Mouse (Mus musculus): ENCODE results near the gene Ppm1b. TPM values are rescaled to one million over a fixed set of nuclear protein-coding genes. Genes with fewer than 3 reads are reported as not detected.

The Ppm1b gene
- polyA plus RNA-seq, 1 experiment: 14.4 TPM

DNA sequence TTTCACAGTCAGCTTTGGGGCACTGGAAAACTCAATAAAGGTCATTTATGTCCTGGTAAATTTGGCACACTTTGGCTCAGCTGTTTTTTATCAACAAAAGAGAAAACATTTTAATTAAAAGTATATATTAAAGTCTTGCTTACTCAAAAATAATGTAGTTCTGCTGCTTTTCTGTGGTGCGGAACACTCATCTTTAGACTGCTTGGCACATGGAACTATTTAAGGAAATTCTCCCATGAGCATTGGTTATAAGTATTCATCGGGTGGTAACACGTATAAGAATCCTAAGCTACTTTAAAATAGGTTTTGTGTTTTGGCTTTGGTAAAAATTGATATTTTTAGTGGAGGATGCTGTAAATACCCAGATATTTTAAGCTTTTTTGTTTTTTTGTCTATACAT is 58.1 kb downstream of the Ppm1b start:
- Histone ChIP-seq H3K4me1 (peaks cover 33% of the 10 kb centered on the region), H3K9me3 (no peaks in the 10 kb centered on the region), H3K27me3 (replicated peaks) (no peaks in the 10 kb centered on the region), H3K36me3 (replicated peaks; ENCODE audit: low read length) (peaks cover 51% of the 10 kb centered on the region), H3K4me3 (replicated peaks) (no peak overlapping the region)
- TF ChIP-seq FLI1 (IDR thresholded peaks at IDR 0.05; ENCODE audit: low read length) (no peak), GATA1 (IDR thresholded peaks at IDR 0.05; ENCODE audit: borderline replicate concordance, low read length) (no peak)

DNA sequence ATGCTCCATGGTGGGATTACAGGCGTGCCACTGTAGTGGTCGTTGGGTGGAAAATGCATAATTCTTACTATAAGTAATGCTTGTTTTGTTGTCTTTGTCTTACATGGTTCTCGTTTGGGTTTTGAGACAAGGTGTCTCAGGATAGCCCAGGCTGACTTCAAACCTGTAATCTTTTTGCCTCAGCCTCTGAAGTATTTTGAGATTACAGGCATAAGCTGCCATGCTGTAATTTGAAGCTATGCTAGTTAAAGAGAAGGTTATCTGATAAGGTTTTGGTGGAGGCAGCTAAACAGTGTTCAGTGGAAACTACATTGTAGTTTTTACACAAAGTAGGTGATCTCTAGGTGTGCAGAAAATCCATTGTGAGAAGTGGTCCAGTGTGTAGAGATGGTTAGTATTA is 61.8 kb downstream of the Ppm1b start:
- no peak for TF ChIP-seq FLI1 (IDR thresholded peaks at IDR 0.05; ENCODE audit: low read length)
- no peaks in the 10 kb centered on the region for H3K9me3 ChIP-seq

DNA sequence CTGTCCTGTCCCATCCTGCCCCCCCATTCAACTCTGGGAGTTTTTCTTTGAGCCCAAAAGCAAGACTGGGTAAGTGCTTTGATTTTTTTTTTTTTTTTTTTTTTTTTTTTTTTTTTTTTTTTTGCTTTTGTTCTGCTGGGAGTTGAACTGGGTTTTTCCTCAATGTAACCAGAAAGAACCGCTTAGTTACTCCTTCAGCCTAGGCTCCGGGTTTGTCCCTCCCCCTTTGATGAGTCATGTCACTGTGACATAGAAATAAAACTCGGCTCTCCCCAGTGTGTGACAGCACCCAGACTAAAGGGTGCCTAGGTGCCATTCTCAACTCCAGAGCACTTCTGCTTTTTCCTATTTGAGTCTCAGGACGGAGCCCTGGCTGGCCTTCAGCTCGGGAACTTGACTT is 62.3 kb downstream of the Ppm1b start:
- no peaks in the 10 kb centered on the region for H3K27me3 ChIP-seq (replicated peaks)
- H3K4me3 ChIP-seq (replicated peaks): peak overlapping the region; percentile 50
- peaks cover 22% of the 10 kb centered on the region for H3K36me3 ChIP-seq (replicated peaks; ENCODE audit: low read length)
- no peak for TF ChIP-seq FLI1 (IDR thresholded peaks at IDR 0.05; ENCODE audit: low read length)
- H3K4me1 ChIP-seq: peaks cover 36% of the 10 kb centered on the region
- H3K9me3 ChIP-seq: no peaks in the 10 kb centered on the region

More for the DNA sequence above, 61.8 kb downstream of the Ppm1b start:
- peaks cover 36% of the 10 kb centered on the region for H3K4me1 ChIP-seq
- peaks cover 26% of the 10 kb centered on the region for H3K36me3 ChIP-seq (replicated peaks; ENCODE audit: low read length)
- peak overlapping the region; percentile 50 for H3K4me3 ChIP-seq (replicated peaks)
- H3K27me3 ChIP-seq (replicated peaks): no peaks in the 10 kb centered on the region

GRCm38 (mm10) chr17:85020343-85020742 is 63.8 kb downstream of the Ppm1b start:
- TF ChIP-seq FLI1 (IDR thresholded peaks at IDR 0.05; ENCODE audit: low read length) (no peak), GATA1 (IDR thresholded peaks at IDR 0.05; ENCODE audit: borderline replicate concordance, low read length) (no peak)
- Histone ChIP-seq H3K4me3 (replicated peaks) (no peak overlapping the region), H3K27me3 (replicated peaks) (no peaks in the 10 kb centered on the region), H3K4me1 (peaks cover 37% of the 10 kb centered on the region), H3K36me3 (replicated peaks; ENCODE audit: low read length) (peaks cover 27% of the 10 kb centered on the region), H3K9me3 (no peaks in the 10 kb centered on the region)

DNA sequence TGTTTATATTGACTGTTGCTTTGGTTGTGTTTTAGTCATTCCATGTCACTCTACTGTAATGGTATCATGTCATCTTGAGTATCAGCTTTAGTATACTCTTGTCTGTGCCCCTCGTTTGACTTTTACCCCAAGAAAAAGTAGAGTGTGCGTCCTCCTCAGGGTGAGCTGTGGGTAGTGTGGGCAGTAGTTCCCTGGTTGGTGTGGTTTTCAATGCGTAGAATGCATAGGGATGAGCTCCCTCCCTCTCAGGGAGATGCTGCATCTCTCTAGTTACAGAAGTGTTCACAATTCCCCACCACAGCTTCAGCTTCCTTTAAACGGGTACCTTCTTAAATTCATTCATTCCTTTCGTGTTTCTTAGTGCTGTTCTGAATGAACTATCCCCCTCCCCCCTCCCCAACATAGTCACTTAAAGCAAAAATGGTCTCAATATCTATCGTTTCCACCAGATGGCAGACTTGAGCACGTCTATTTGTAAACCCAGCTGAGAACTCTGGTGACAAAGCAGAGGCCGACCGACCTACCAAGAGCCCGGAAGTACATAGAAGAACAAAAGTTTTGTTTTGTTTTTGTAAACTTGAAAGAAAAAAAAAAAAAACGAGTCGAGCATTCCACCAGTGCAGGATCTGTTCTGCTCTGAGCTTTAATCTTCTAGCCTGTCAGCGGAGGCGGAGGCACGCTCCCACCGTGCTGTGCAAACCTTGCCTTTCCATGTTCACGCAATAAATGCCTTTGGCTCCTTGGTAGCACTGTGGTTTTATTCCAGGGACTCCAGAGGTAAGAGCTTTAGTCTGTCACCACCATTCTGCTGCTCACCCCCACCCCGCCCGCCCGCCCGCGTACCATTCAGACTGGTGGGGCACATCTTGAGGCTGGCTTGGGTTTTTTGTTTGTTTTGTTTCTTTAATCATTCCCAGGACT is 67.0 kb downstream of the Ppm1b start:
- peak overlapping the region; percentile 59 for H3K4me3 ChIP-seq (replicated peaks)
- H3K4me1 ChIP-seq: peaks cover 32% of the 10 kb centered on the region
- no peak for TF ChIP-seq FLI1 (IDR thresholded peaks at IDR 0.05; ENCODE audit: low read length)
- no peak for TF ChIP-seq GATA1 (IDR thresholded peaks at IDR 0.05; ENCODE audit: borderline replicate concordance, low read length)
- no peaks in the 10 kb centered on the region for H3K27me3 ChIP-seq (replicated peaks)
- H3K9me3 ChIP-seq: no peaks in the 10 kb centered on the region
- H3K36me3 ChIP-seq (replicated peaks; ENCODE audit: low read length): peaks cover 24% of the 10 kb centered on the region

DNA sequence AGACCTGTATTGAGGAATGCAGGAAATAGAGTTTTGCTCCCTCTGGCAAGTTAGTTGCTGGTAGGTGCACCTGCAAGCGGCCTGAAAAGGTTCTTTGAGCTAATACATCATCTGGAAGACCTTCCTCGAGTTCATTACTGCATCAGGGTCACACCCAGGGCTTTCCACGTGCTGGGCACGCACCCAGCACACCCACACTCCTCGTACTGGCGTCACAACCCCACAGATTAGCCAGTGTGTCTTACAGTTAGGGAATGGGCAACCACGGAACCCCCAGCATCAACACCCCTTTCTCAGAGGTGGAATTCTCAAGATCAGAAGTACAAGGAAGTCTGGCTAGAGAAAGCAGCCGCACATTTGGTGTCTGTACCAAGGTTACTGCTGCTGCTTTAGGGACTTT is 67.7 kb downstream of the Ppm1b start:
- Histone ChIP-seq H3K4me1 (peaks cover 32% of the 10 kb centered on the region), H3K27me3 (replicated peaks) (no peaks in the 10 kb centered on the region), H3K36me3 (replicated peaks; ENCODE audit: low read length) (peaks cover 24% of the 10 kb centered on the region), H3K4me3 (replicated peaks) (no peak overlapping the region), H3K9me3 (no peaks in the 10 kb centered on the region)
- TF ChIP-seq FLI1 (IDR thresholded peaks at IDR 0.05; ENCODE audit: low read length): no peak
- TF ChIP-seq GATA1 (IDR thresholded peaks at IDR 0.05; ENCODE audit: borderline replicate concordance, low read length): no peak

- Histone ChIP-seq H3K27me3 (replicated peaks) (no peaks in the 10 kb centered on the region), H3K4me1 (peaks cover 33% of the 10 kb centered on the region), H3K36me3 (replicated peaks; ENCODE audit: low read length) (peaks cover 21% of the 10 kb centered on the region), H3K4me3 (replicated peaks) (no peak overlapping the region), H3K9me3 (no peaks in the 10 kb centered on the region)
- TF ChIP-seq FLI1 (IDR thresholded peaks at IDR 0.05; ENCODE audit: low read length) (no peak), GATA1 (IDR thresholded peaks at IDR 0.05; ENCODE audit: borderline replicate concordance, low read length) (no peak)
These were observed 68.6 kb downstream of the Ppm1b start for GRCm38 (mm10) chr17:85025151-85025550.

- H3K27me3 ChIP-seq (replicated peaks): peaks cover 4% of the 10 kb centered on the region
- peaks cover 21% of the 10 kb centered on the region for H3K36me3 ChIP-seq (replicated peaks; ENCODE audit: low read length)
- H3K4me1 ChIP-seq: peaks cover 46% of the 10 kb centered on the region
- TF ChIP-seq GATA1 (IDR thresholded peaks at IDR 0.05; ENCODE audit: borderline replicate concordance, low read length): no peak
- no peak for TF ChIP-seq FLI1 (IDR thresholded peaks at IDR 0.05; ENCODE audit: low read length)
- H3K9me3 ChIP-seq: no peaks in the 10 kb centered on the region
- no peak overlapping the region for H3K4me3 ChIP-seq (replicated peaks)
These were observed 69.9 kb downstream of the Ppm1b start for GRCm38 (mm10) chr17:85026436-85026835.

DNA sequence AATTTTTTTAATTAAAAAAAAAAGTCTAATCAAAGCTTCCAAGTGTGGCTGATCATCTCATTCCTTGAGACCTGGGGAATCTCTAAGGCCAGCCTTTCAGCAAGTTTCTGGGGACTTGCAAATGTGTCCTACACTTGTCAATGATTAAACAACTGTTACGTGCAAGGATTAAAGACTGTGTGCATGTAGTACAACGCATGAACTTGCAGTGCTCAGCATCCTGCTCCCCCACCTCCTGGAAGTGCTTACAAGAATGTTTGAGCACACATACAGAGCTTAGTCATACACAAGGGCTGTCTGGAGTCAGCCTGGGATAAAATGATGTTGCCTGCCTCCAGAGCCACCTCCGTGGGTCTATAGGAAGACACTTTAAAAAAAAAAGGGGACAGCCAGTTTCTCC is 70.7 kb downstream of the Ppm1b start:
- peaks cover 21% of the 10 kb centered on the region for H3K36me3 ChIP-seq (replicated peaks; ENCODE audit: low read length)
- peaks cover 4% of the 10 kb centered on the region for H3K27me3 ChIP-seq (replicated peaks)
- H3K4me3 ChIP-seq (replicated peaks): no peak overlapping the region
- H3K9me3 ChIP-seq: no peaks in the 10 kb centered on the region
- H3K4me1 ChIP-seq: peaks cover 47% of the 10 kb centered on the region
- TF ChIP-seq FLI1 (IDR thresholded peaks at IDR 0.05; ENCODE audit: low read length) (no peak), GATA1 (IDR thresholded peaks at IDR 0.05; ENCODE audit: borderline replicate concordance, low read length) (no peak)

GRCm38 (mm10) chr17:85028093-85028739 is 71.7 kb downstream of the Ppm1b start, which contains the start of gene Slc3a1:
Gene Slc3a1 (plus strand): TSS chr17:85028376.
- no peak for TF ChIP-seq FLI1 (IDR thresholded peaks at IDR 0.05; ENCODE audit: low read length)
- TF ChIP-seq GATA1 (IDR thresholded peaks at IDR 0.05; ENCODE audit: borderline replicate concordance, low read length): no peak
- Histone ChIP-seq H3K36me3 (replicated peaks; ENCODE audit: low read length) (peaks cover 18% of the 10 kb centered on the region), H3K4me3 (replicated peaks) (no peak within 1 kb of the TSS), H3K4me1 (peaks cover 41% of the 10 kb centered on the region), H3K9me3 (no peaks in the 10 kb centered on the region), H3K27me3 (replicated peaks) (peaks cover 6% of the 10 kb centered on the region)
